Mouse (Mus musculus): Measurements from ENCODE around the gene Fmnl1.

The Fmnl1 gene

GRCm38 (mm10) chr11:103170494-103171285, at the start of gene Fmnl1:
TSS of gene Fmnl1 (plus strand) at chr11:103171107.
- peak; percentile 50 to 78 for DNase-seq (ENCODE audit: low spot score in 2 of 2)

GRCm38 (mm10) chr11:103131701-103132575, 39.0 kb upstream of the Fmnl1 start, which contains the start of gene Hexim2:
TSS of gene Hexim2 (plus strand) at chr11:103132429.
- peak; percentile 70 to 87 for DNase-seq (ENCODE audit: low spot score in 2 of 2)

DNA sequence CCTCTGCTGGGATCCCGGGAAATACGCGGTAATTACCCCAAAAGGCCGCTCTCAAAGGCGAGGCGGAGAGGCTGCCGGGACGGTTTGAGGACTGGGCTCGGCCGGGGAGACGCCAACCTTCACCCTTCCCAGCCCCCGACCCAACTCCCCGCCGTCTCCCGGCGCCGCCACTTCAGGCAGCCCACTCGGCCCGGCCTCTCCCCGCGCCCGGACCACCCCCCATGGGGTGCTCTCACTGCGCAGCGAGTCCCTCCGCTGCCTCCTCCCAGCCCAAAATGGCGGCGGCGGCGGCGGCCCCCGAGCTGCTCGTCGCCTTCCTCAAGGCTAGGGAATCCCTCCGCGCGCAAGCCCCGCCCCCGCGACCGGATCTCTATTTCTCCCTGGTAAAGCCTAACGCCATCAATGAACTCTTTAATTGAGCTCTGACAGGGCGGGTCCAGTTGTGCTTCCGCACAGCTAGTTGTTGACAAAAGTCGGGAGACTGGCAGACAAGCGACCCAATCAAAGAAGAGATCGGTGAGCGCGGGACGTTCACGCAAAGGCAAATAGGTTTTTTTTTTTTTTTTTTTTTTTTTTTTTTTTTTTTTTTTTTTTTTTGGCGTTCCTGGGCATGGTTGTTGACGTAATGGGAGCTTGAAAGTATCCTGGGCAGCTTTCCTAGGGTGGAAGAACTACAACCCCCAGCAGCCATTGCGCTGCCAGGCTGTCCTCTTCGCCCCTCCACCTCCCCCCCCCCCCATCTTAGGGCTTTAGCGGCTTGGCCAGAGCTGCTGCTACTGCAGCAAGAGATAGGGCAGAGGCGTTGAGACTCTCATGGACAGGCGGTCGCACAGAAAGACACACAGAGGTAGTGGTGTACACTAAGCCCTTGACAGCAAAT, 38.1 kb upstream of the Fmnl1 start:
- peak; percentile 100 for DNase-seq (ENCODE audit: low spot score in 2 of 2)

DNA sequence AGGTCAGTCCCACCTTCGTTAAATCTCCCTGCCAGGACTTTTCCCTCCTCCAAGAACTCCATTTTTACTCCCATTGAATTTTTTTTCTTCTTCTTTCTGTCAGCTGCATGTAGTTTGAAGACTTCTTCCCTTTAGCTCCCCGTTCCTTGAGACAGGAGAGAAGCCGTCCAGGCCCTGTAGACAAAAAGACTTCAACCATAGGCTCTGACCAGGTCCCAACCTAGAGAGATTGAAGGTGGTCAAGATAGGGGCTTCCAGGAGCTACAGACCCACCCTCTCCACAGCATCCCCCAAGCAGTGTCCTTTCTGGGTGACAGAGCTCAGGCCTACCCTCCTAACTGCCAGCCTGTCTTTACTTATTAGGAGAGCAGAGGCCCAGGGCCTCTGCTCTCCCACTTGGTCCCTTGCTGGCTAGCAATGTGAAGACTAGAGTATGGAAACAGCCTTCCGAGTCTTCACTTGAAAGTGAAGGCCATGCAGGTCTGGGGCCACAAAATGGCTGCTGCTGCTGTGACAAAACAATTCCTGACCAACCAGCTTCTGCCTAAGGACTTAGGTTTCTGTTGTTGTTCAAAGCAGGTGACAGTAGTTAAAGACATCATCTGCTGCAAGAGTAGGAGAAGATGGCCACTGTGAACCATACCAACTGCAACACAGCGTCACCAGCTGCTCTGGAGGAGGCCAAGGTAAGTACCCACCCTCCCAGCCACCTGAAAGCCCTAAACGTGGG, 37.3 kb upstream of the Fmnl1 start:
- no peak for DNase-seq (ENCODE audit: low spot score in 2 of 2)

- DNase-seq (ENCODE audit: low spot score in 2 of 2), result no peak
These were observed 36.7 kb upstream of the Fmnl1 start for GRCm38 (mm10) chr11:103134221-103134620.

- peak in 1 of 2 experiments; percentile 14 for DNase-seq (ENCODE audit: low spot score in 2 of 2)
These were observed 34.8 kb upstream of the Fmnl1 start for GRCm38 (mm10) chr11:103136039-103136577.

DNA sequence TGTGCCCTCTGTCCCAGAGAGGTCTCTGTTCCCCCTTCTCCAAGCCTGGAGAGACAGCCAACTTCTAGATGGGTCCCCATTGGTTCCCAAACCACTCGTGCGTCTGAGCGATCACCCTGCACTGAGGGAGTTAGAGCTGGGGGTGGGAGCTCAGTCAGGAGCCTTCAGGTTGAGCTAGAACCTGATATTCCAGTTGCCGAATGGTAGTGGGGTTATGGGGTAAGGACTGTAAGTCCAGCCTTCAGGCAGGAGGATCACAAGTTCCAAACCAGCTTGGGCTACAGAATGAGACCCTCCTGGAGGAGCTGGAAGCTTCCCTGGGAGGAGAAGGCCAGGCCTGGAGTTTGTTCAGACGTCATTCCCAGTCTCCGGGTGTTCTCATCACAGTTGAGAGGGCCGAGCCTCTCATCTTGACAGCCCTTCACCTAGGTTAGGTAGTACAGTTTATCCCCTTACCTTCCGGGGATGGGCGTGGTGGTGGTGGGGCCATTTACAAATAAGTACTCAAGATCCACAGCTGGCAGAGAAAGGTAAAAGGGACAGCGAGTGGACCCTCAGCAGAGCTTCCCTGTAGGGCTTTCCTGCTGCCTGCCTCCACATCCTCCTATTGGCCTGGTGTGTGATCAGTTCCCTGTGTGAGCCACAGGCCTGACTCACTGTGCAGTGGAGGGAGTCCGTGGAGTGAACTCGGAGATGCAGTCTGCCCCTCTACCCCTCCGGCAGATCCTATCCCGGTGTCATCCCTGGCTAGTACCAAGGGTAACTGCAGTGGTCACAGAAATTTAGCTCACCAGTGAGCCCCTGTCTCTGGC, 30.8 kb upstream of the Fmnl1 start:
- DNase-seq (ENCODE audit: low spot score in 2 of 2), result no peak

DNA sequence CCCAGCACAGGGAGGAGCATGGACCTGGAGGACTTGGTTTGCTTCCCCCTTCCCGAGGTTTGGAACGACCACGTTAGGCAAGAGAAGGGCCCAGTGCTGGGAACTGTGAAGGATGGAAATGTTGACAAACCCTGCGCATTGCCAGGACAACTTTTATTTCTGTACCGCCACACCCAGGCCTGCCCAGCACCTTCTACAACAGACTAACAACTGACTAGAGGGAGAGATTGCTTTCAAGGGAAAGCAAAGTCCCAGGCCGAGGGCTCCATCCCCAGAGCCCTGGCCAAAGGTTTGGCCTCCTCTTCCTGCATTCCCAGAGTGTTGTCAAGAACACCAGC, 30.2 kb upstream of the Fmnl1 start:
- no peak for DNase-seq (ENCODE audit: low spot score in 2 of 2)

DNA sequence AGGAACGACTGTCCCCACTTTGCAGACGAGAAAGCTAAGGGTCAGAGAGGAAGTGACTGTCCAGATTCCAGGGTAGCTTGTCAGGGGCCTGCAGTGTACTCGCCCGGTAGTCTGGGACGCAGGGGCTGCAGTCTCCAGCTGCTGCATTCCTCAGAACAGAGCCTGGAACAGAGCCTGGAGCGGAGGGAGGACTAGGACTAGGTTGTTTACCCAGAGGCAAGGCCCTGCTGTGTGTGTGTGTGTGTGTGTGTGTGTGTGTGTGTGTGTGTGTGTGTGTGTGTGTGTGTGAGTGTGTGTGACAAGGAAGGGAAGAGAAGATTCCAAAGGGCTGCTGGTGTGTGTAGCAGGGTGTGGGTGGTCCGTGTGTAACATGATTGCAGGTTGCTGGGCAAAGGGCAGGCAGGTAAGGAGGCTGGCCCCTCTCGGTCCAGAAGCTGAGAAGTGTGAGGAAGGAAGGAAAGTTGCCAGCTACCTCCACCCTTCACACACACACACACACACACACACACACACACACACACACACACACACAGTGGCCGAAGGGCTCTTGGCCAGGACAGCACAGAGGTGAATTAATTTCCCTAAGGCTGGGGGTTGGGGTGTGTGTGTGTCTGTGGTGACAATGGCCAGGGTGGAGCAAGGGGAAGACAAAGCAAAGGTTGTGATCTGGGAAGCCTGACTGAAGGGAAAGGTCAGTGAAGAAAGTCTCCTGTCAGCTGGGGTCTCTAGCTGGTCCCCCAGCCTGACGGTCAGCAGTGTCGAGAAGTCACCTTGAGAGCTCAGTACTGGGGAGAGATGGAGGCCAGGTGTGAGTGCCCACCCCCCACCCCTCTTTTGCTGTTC, 29.6 kb upstream of the Fmnl1 start:
- DNase-seq (ENCODE audit: low spot score in 2 of 2), result peak in 1 of 2 experiments; percentile 15

DNA sequence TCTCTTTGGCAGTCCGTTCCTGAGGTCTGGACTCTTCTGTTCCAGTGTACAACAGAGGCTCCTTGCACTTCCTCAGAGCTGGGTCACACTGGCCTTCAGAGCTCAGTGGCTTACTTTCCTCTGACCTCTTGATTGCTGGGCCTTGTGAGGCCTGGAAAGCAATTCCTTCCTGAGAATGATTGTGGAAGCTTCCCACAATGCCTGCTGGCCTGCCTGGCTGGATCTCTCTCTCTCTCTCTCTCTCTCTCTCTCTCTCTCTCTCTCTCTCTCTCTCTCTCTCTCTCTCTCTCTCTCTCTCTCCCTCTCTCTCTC, 29.0 kb upstream of the Fmnl1 start:
- no peak for DNase-seq (ENCODE audit: low spot score in 2 of 2)

DNA sequence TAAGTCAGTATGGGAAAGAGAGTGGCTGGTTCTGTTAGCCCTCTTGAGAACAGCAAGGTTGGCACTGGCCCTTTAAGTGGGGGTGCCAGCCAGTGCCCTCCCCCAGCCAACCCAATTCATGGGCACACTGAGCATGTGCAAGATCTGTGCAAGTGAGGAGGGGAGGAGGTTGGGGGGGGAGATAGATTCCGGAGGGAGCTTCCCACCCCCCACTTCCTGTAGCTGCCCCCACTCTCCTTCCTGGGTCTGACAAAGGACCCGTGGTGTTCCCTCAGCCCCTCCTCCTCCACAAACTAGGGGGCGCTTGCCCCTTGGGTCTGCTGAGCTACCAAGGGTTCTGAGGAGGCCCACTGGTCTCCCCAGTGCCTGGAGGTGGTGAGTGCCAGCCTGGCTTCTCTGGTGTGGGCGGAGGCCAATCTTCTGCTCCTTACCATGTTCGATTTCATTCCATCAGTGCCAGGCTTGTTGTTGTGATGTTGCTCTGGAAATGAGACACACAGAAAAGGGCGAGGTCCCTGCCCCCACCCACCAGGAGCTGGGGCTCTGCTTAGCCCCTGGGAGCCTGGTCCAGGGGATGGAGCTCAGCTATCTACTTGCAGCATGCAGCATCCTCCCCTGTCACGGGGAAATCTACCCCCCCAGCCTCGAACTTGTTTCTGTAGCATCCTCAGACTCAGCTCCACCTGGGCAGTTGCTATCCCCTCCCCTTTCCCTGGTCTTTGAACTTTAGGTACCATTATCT, 28.3 kb upstream of the Fmnl1 start:
- DNase-seq (ENCODE audit: low spot score in 2 of 2), result peak in 1 of 2 experiments; percentile 46

- DNase-seq (ENCODE audit: low spot score in 2 of 2), result no peak
These were observed 26.3 kb upstream of the Fmnl1 start for GRCm38 (mm10) chr11:103144309-103145285.

DNA sequence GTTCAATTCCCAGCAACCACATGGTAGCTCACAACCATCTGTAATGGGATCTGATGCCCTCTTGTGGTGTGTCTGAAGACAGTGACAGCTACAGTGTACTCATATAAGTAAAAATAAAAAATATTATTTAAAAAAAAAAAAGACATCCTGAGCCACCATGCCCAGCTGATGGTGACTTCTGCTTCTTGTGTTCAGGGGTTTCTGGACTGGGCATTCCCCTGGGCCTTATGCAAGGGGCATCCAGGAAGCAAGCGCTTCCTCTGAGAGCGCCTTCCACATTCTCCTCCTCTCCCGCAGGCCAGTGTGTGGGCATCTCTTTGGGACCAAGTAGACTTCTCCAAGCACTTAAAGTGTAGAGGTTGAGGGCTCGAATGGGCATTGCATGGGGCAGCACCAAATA, 24.5 kb upstream of the Fmnl1 start:
- no peak for DNase-seq (ENCODE audit: low spot score in 2 of 2)

DNA sequence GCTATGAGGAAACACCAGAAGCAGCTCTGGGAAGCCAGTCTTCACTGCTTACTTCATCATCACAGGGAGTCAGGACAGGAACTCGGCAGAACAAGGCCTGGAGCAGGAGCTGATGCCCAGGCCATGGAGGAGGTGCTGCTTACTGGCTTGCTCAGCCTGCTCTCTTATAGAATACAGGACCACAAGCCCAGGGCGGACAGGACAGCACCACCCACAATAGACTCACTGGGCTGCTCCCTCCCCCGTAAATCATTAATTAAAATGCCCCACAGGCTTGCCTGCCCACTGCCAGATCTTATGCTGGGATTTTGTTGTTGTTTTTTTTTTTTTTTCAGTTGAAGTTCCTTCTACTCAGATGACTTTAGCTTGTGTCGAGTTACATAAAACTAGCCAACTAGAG, 23.1 kb upstream of the Fmnl1 start:
- no peak for DNase-seq (ENCODE audit: low spot score in 2 of 2)

DNA sequence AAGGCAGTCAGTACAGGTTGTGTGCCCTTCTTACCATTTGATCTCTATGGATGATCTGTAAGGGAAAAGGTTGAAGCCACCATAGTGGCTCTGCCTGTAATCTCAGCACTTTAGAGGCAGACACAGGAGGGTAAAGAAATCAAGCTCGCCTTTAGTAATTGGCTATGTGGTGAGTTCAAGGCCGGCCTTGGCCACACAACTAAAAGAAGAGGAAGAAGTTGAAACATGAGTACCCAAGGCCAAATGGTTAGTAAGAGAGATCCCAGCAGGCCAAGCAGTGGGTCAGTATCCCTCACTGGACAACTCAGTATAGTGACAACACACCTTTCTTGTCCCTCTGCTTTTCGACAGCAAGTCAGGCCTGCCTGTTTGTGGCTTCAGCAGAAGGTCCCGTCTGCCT, 21.1 kb upstream of the Fmnl1 start:
- no peak for DNase-seq (ENCODE audit: low spot score in 2 of 2)

GRCm38 (mm10) chr11:103158621-103159478, 12.1 kb upstream of the Fmnl1 start:
- peak; percentile 96 to 97 for DNase-seq (ENCODE audit: low spot score in 2 of 2)

Data from spleen, postnatal 10 days (tissue).